Mouse (Mus musculus): ENCODE results near the gene Serpinb1c.
"Not testable (repeated sequence)": the region's sequence is repeated elsewhere in the genome, so short reads cannot be mapped to it uniquely, and the experiment has no call there.

Gene Serpinb1c

GRCm38 (mm10) chr13:32867030-32867429 is 31.0 kb downstream of the Serpinb1c start:
- no peak for DNase-seq (ENCODE audit: inconsistent age in 2 of 2, low spot score in 1 of 2)

- peak; percentile 60 to 88 for DNase-seq (ENCODE audit: inconsistent age in 2 of 2, low spot score in 1 of 2)
Measured at GRCm38 (mm10) chr13:32866484-32866883, 31.5 kb downstream of the Serpinb1c start.

- DNase-seq (ENCODE audit: inconsistent age in 2 of 2, low spot score in 1 of 2): peak in 1 of 2 experiments; percentile 58
Measured at GRCm38 (mm10) chr13:32865591-32865990, 32.4 kb downstream of the Serpinb1c start.

- not testable (repeated sequence) for DNase-seq (ENCODE audit: inconsistent age in 2 of 2, low spot score in 1 of 2)
Measured at GRCm38 (mm10) chr13:32864529-32864928, 33.5 kb downstream of the Serpinb1c start.

- DNase-seq (ENCODE audit: inconsistent age in 2 of 2, low spot score in 1 of 2): no peak
Measured at GRCm38 (mm10) chr13:32863456-32863855, 34.6 kb downstream of the Serpinb1c start.

GRCm38 (mm10) chr13:32860821-32861220 is 37.2 kb downstream of the Serpinb1c start:
- DNase-seq (ENCODE audit: inconsistent age in 2 of 2, low spot score in 1 of 2): peak; percentile 51 to 67

GRCm38 (mm10) chr13:32853073-32853472 is 44.9 kb downstream of the Serpinb1c start:
- no peak for DNase-seq (ENCODE audit: inconsistent age in 2 of 2, low spot score in 1 of 2)

- no peak for DNase-seq (ENCODE audit: inconsistent age in 2 of 2, low spot score in 1 of 2)
Measured at GRCm38 (mm10) chr13:32852539-32852938, 45.5 kb downstream of the Serpinb1c start.

- peak; percentile 47 to 85 for DNase-seq (ENCODE audit: inconsistent age in 2 of 2, low spot score in 1 of 2)
Measured at GRCm38 (mm10) chr13:32851967-32852366, 46.0 kb downstream of the Serpinb1c start.

GRCm38 (mm10) chr13:32850668-32851404 is 47.2 kb downstream of the Serpinb1c start, which contains the start of gene Serpinb1a:
Serpinb1a (minus strand) TSS chr13:32851185.
- DNase-seq (ENCODE audit: inconsistent age in 2 of 2, low spot score in 1 of 2): peak; percentile 55 to 86

GRCm38 (mm10) chr13:32850156-32850555 is 47.9 kb downstream of the Serpinb1c start:
- peak in 1 of 2 experiments; percentile 45 for DNase-seq (ENCODE audit: inconsistent age in 2 of 2, low spot score in 1 of 2)

GRCm38 (mm10) chr13:32849531-32850123 is 48.4 kb downstream of the Serpinb1c start:
- no peak for DNase-seq (ENCODE audit: inconsistent age in 2 of 2, low spot score in 1 of 2)

GRCm38 (mm10) chr13:32849092-32849491 is 48.9 kb downstream of the Serpinb1c start:
- DNase-seq (ENCODE audit: inconsistent age in 2 of 2, low spot score in 1 of 2): no peak

GRCm38 (mm10) chr13:32846221-32846620 is 51.8 kb downstream of the Serpinb1c start:
- peak in 1 of 2 experiments; percentile 65 for DNase-seq (ENCODE audit: inconsistent age in 2 of 2, low spot score in 1 of 2)

- no peak for DNase-seq (ENCODE audit: inconsistent age in 2 of 2, low spot score in 1 of 2)
Measured at GRCm38 (mm10) chr13:32841349-32841748, 56.7 kb downstream of the Serpinb1c start.

GRCm38 (mm10) chr13:32839314-32839713 is 58.7 kb downstream of the Serpinb1c start:
- DNase-seq (ENCODE audit: inconsistent age in 2 of 2, low spot score in 1 of 2): no peak

- DNase-seq (ENCODE audit: inconsistent age in 2 of 2, low spot score in 1 of 2): no peak
Measured at GRCm38 (mm10) chr13:32834513-32834912, 63.5 kb downstream of the Serpinb1c start.

GRCm38 (mm10) chr13:32833237-32833636 is 64.8 kb downstream of the Serpinb1c start:
- no peak for DNase-seq (ENCODE audit: inconsistent age in 2 of 2, low spot score in 1 of 2)

- DNase-seq (ENCODE audit: inconsistent age in 2 of 2, low spot score in 1 of 2): no peak
Measured at GRCm38 (mm10) chr13:32832776-32833175, 65.2 kb downstream of the Serpinb1c start.

- DNase-seq (ENCODE audit: inconsistent age in 2 of 2, low spot score in 1 of 2): peak in 1 of 2 experiments; percentile 84
Measured at GRCm38 (mm10) chr13:32831505-32832273, 66.3 kb downstream of the Serpinb1c start.
